Mouse (Mus musculus): ENCODE data around the gene Pex14.

GRCm38 (mm10) chr4:148936727-148937126 lies 162.9 kb downstream of the Pex14 start:
- TF ChIP-seq CTCF (IDR thresholded peaks at IDR 0.05) (no peak), EP300 (IDR thresholded peaks at IDR 0.05) (no peak)

Measured in lung, postnatal 0 days (tissue).